Mouse (Mus musculus): ENCODE measurements around the gene Fgb. TPM values are rescaled to one million over a fixed set of nuclear protein-coding genes. Genes with fewer than 3 reads are reported as not detected.
A peak's percentile ranks its signal among the peaks of the same experiment; 100 is the strongest.

The Fgb gene
- polyA plus RNA-seq, 1 experiment: not detected

- H3K4me1 ChIP-seq (ENCODE audit: control insufficient read depth, insufficient read depth, low read length): peaks cover 2% of the 10 kb centered on the region; the same call in 1 of the 2 replicates
- peak within 1 kb of the TSS; percentile 93 for H3K4me3 ChIP-seq (ENCODE audit: insufficient read depth, low read length)
- peak within 1 kb of the TSS; percentile 34; the same call in 1 of the 2 replicates for H3K27ac ChIP-seq (ENCODE audit: insufficient read depth, low read depth, low read length)
- TF ChIP-seq CTCF (IDR thresholded peaks at IDR 0.05; ENCODE audit: low read depth, low read length) (no peak), POLR2A (IDR thresholded peaks at IDR 0.05; ENCODE audit: borderline replicate concordance, low read depth, low read length) (0 out of 2 replicates have a peak, but pooled peaks have one; percentile 73)
Observed at GRCm38 (mm10) chr3:83055281-83056038, 5.8 kb upstream of the Fgb start, which contains the start of gene Plrg1. Gene Plrg1, plus strand, starts transcription at chr3:83055522.

DNA sequence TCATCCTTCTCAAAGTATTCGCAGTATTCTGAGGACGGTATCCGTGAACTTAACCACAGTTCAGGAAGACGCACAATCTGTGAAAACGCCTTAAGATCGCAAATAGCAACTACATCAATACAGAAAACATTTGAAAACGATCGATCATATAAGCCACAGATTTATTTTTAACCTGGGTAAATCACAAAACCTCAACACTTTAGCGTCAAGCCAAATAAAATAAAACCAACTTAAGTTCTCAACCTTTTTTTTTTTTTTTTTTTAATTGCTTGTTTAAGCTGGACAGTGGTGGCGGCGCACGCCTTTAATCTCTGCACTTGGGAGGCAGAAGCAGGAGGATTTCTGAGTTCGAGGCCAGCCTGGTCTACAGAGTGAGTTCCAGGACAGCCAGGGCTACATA is 5.1 kb upstream of the Fgb start:
- TF ChIP-seq CTCF (IDR thresholded peaks at IDR 0.05; ENCODE audit: low read depth, low read length): no peak
- TF ChIP-seq POLR2A (IDR thresholded peaks at IDR 0.05; ENCODE audit: borderline replicate concordance, low read depth, low read length): no peak
- no peak overlapping the region for H3K27ac ChIP-seq (ENCODE audit: insufficient read depth, low read depth, low read length)
- H3K4me1 ChIP-seq (ENCODE audit: control insufficient read depth, insufficient read depth, low read length): peaks cover 2% of the 10 kb centered on the region; the same call in 1 of the 2 replicates
- H3K4me3 ChIP-seq (ENCODE audit: insufficient read depth, low read length): peak overlapping the region; percentile 59

DNA sequence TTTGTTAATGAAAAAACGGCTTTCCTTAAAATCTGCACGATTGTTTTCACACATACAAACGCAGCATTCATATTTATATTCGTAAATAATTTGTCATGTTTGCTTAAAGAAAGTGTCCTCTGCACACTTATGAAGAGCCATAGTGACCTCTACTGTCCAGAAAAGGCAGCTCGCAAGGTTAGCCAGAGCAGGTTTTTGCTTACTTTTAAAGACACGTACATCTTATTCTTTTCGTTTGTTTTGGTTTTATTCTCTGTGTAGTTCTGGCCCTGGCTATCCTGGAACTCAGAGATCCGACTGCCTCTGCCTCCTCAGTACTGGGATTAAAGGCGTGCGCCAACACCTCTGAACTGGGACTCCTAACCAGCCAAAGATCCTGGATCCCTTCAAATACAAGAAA is 4.1 kb upstream of the Fgb start:
- H3K27ac ChIP-seq (ENCODE audit: insufficient read depth, low read depth, low read length): no peak overlapping the region
- no peak overlapping the region for H3K4me3 ChIP-seq (ENCODE audit: insufficient read depth, low read length)
- TF ChIP-seq POLR2A (IDR thresholded peaks at IDR 0.05; ENCODE audit: borderline replicate concordance, low read depth, low read length) (no peak), CTCF (IDR thresholded peaks at IDR 0.05; ENCODE audit: low read depth, low read length) (no peak)
- peaks cover 2% of the 10 kb centered on the region; the same call in 1 of the 2 replicates for H3K4me1 ChIP-seq (ENCODE audit: control insufficient read depth, insufficient read depth, low read length)

DNA sequence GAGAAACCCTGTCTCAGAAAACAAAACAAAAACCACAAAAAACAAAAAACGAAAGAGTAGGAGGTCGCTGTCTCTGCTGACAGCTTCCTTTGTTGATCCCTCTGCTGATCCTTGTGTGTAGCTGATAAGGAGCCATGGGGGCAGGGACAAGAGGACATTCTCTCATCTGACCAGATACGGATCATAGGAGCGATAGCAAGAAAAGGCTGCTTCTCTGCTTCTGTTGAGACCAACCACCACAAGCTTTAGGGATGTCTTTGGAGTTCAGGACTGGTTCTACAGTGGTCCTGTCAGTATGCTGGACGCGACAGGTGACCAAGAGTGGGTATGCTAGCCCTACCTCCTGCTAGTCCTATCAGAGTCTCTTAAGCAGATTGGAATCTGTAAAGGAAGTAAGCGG is 3.5 kb upstream of the Fgb start:
- Histone ChIP-seq H3K27ac (ENCODE audit: insufficient read depth, low read depth, low read length) (no peak overlapping the region), H3K4me1 (ENCODE audit: control insufficient read depth, insufficient read depth, low read length) (peaks cover 2% of the 10 kb centered on the region; the same call in 1 of the 2 replicates), H3K4me3 (ENCODE audit: insufficient read depth, low read length) (no peak overlapping the region)
- TF ChIP-seq POLR2A (IDR thresholded peaks at IDR 0.05; ENCODE audit: borderline replicate concordance, low read depth, low read length) (no peak), CTCF (IDR thresholded peaks at IDR 0.05; ENCODE audit: low read depth, low read length) (no peak)

- no peak overlapping the region for H3K4me3 ChIP-seq (ENCODE audit: insufficient read depth, low read length)
- TF ChIP-seq POLR2A (IDR thresholded peaks at IDR 0.05; ENCODE audit: borderline replicate concordance, low read depth, low read length) (no peak), CTCF (IDR thresholded peaks at IDR 0.05; ENCODE audit: low read depth, low read length) (no peak)
- H3K4me1 ChIP-seq (ENCODE audit: control insufficient read depth, insufficient read depth, low read length): peaks cover 2% of the 10 kb centered on the region; the same call in 1 of the 2 replicates
- H3K27ac ChIP-seq (ENCODE audit: insufficient read depth, low read depth, low read length): no peak overlapping the region
Observed at GRCm38 (mm10) chr3:83052102-83052501, 2.4 kb upstream of the Fgb start.

DNA sequence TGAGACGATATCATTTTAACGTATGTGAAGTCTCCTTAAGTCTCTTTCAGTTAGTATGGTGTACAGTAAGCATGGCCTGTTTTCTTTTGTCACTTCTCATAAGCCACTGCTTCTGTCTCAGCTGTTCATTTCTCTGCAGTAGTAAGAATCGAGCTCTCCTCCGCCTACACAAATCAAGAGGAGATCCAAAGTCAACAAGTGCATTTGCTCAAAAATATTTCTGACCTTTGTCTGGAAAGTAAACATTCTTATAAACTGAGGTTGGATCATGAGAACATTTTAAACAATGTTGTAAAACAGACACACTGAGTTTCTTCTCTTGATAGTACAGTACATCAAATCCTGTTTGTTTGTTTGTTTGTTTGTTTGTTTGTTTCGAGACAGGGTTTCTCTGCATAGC is 998 bp upstream of the Fgb start:
- H3K27ac ChIP-seq (ENCODE audit: insufficient read depth, low read depth, low read length): no peak overlapping the region
- TF ChIP-seq CTCF (IDR thresholded peaks at IDR 0.05; ENCODE audit: low read depth, low read length) (no peak), POLR2A (IDR thresholded peaks at IDR 0.05; ENCODE audit: borderline replicate concordance, low read depth, low read length) (no peak)

DNA sequence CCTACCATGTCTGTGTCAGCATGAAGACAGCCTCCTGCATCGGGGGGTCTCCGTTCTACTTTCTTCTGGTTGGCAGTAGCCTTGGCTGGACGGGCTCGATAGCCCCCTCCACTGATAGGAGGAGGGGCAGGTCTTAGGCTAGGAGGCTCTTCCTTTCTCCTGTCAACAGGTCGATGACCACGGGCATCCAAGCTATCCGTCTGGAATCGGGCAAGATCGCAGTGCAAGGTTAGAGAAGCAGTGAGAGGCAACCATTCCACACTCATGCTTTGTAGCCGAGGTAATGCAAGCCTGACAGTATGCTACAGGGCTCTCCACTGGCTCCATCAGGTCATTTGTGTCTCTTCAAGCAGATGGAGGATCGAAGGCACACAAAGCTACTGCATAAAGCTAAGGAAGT is 3.0 kb downstream of the Fgb start:
- H3K4me3 ChIP-seq (ENCODE audit: insufficient read depth, low read length): no peak overlapping the region
- TF ChIP-seq POLR2A (IDR thresholded peaks at IDR 0.05; ENCODE audit: borderline replicate concordance, low read depth, low read length): no peak
- no peak for TF ChIP-seq CTCF (IDR thresholded peaks at IDR 0.05; ENCODE audit: low read depth, low read length)
- no peak overlapping the region for H3K27ac ChIP-seq (ENCODE audit: insufficient read depth, low read depth, low read length)
- H3K4me1 ChIP-seq (ENCODE audit: control insufficient read depth, insufficient read depth, low read length): no peaks in the 10 kb centered on the region

More for the DNA sequence above, 998 bp upstream of the Fgb start:
- Histone ChIP-seq H3K4me1 (ENCODE audit: control insufficient read depth, insufficient read depth, low read length) (peaks cover 2% of the 10 kb centered on the region; the same call in 1 of the 2 replicates), H3K4me3 (ENCODE audit: insufficient read depth, low read length) (no peak overlapping the region)

DNA sequence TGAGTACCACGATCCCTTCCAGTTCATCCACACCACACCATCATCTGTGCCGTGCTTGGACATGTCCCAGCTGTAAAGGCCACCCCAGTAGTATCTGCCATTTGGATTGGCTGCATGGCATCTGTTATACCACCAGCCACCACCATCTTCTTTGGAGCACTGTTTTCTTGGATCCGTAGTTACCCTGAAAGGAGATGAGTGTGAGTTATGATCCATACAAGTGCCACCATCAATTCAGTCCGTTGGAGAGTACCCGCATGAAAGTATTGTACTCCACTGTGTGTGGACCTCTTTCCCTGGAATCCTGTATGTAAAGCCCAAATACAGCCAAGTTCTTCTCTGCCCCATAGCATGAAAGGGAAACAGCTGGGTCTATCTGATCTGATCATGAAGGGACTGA is 7.2 kb downstream of the Fgb start:
- H3K27ac ChIP-seq (ENCODE audit: insufficient read depth, low read depth, low read length): no peak overlapping the region
- TF ChIP-seq POLR2A (IDR thresholded peaks at IDR 0.05; ENCODE audit: borderline replicate concordance, low read depth, low read length) (no peak), CTCF (IDR thresholded peaks at IDR 0.05; ENCODE audit: low read depth, low read length) (no peak)
- no peaks in the 10 kb centered on the region for H3K4me1 ChIP-seq (ENCODE audit: control insufficient read depth, insufficient read depth, low read length)
- H3K4me3 ChIP-seq (ENCODE audit: insufficient read depth, low read length): no peak overlapping the region

- Histone ChIP-seq H3K4me1 (ENCODE audit: control insufficient read depth, insufficient read depth, low read length) (no peaks in the 10 kb centered on the region), H3K4me3 (ENCODE audit: insufficient read depth, low read length) (no peak overlapping the region), H3K27ac (ENCODE audit: insufficient read depth, low read depth, low read length) (no peak overlapping the region)
- TF ChIP-seq POLR2A (IDR thresholded peaks at IDR 0.05; ENCODE audit: borderline replicate concordance, low read depth, low read length) (no peak), CTCF (IDR thresholded peaks at IDR 0.05; ENCODE audit: low read depth, low read length) (no peak)
Observed at GRCm38 (mm10) chr3:83039666-83040065, 10.0 kb downstream of the Fgb start.

- no peaks in the 10 kb centered on the region for H3K4me1 ChIP-seq (ENCODE audit: control insufficient read depth, insufficient read depth, low read length)
- TF ChIP-seq CTCF (IDR thresholded peaks at IDR 0.05; ENCODE audit: low read depth, low read length): no peak
- no peak for TF ChIP-seq POLR2A (IDR thresholded peaks at IDR 0.05; ENCODE audit: borderline replicate concordance, low read depth, low read length)
- H3K4me3 ChIP-seq (ENCODE audit: insufficient read depth, low read length): no peak overlapping the region
- no peak overlapping the region for H3K27ac ChIP-seq (ENCODE audit: insufficient read depth, low read depth, low read length)
Observed at GRCm38 (mm10) chr3:83038865-83039264, 10.8 kb downstream of the Fgb start.
